Mouse (Mus musculus) stomach, embryonic 16.5 days (tissue): ENCODE results near the gene Ptpn4. TPM values are rescaled to one million over a fixed set of nuclear protein-coding genes. Genes with fewer than 3 reads are reported as not detected.

ENCODE experiments used
- ATAC-seq: fragments of 200-750 bp; cut with Nextera tagmentation; 2 replicates; pipeline ENCODE4 v1.8.0; 2017; ENCODE audit warnings: moderate number of reproducible peaks, moderate TSS enrichment; ENCODE audit not compliant: insufficient read depth, low FRiP score
- H3K27ac ChIP-seq: fragments of 300-500 bp; sonication (generic); 2 replicates; pipeline ENCODE4 v1.5.1; 2014; ENCODE audit warnings: low read length
- H3K27me3 ChIP-seq: fragments of 300-500 bp; sonication (generic); 2 replicates; pipeline ENCODE4 v1.6.1; 2014; ENCODE audit warnings: low read length, control low read depth, mixed read lengths; ENCODE audit not compliant: control insufficient read depth, insufficient read depth
- H3K36me3 ChIP-seq: fragments of 300-500 bp; sonication (generic); 2 replicates; pipeline ENCODE4 v1.6.1; 2014; ENCODE audit warnings: low read length; ENCODE audit not compliant: control insufficient read depth, insufficient read depth
- H3K4me1 ChIP-seq: fragments of 300-500 bp; sonication (generic); 2 replicates; pipeline ENCODE4 v1.6.1; 2014; ENCODE audit warnings: low read length, control low read depth, mixed read lengths; ENCODE audit not compliant: control insufficient read depth, insufficient read depth
- H3K4me2 ChIP-seq: fragments of 300-500 bp; sonication (generic); 2 replicates; pipeline ENCODE4 v1.6.1; 2014; ENCODE audit warnings: low read depth, low read length, mixed read lengths
- H3K4me3 ChIP-seq: fragments of 300-500 bp; sonication (generic); replicated peaks from 2 replicates; pipeline ENCODE4 v1.5.1; 2014; ENCODE audit warnings: mild to moderate bottlenecking, low read length
- H3K9ac ChIP-seq: fragments of 300-500 bp; sonication (generic); 2 replicates; pipeline ENCODE4 v1.6.1; 2014; ENCODE audit warnings: low read length
- H3K9me3 ChIP-seq: fragments of 300-500 bp; sonication (generic); replicated peaks from 2 replicates; pipeline ENCODE4 v1.6.1; 2016; ENCODE audit warnings: low read length, control low read depth; ENCODE audit not compliant: control insufficient read depth
- WGBS: fragments of 180-500 bp; shearing (Covaris S2); extraction: QIAGEN DNeasy Blood & Tissue Kit; methylation state at CpG from one replicate; pipeline ENCODE4 v1.1.7; 2014; 5-methylcytosine and 5-hydroxymethylcytosine counted together
- polyA plus RNA-seq: library from polyadenylated mRNA; unstranded; fragments of >200 nt; fragmentation: Nextera tagmentation; extraction: Ambion mirVana; gene quantifications from 2 replicates; pipeline ENCODE4 v1.2.1, GENCODE M21; 2015

Ptpn4 gene
- polyA plus RNA-seq, 1 experiment from 2014 or later = 3.8 TPM

GRCm38 (mm10) chr1:119775915-119776314, 61.5 kb downstream of the Ptpn4 start:
- Histone ChIP-seq H3K36me3 (0 out of 2 replicates have a peak, but pooled peaks cover under 1% of the 10 kb centered on the region), H3K4me3 (no peak overlapping the region), H3K27ac (no peak overlapping the region), H3K4me2 (no peak overlapping the region), H3K27me3 (no peaks in the 10 kb centered on the region), H3K4me1 (no peaks in the 10 kb centered on the region), H3K9ac (no peak overlapping the region), H3K9me3 (no peaks in the 10 kb centered on the region)
- WGBS = 71% methylated on average over 2 of the region's 2 CpGs
- no peak for ATAC-seq

GRCm38 (mm10) chr1:119735692-119736091, 101.7 kb downstream of the Ptpn4 start:
- Histone ChIP-seq H3K4me2 (no peak overlapping the region), H3K27ac (no peak overlapping the region), H3K9me3 (peaks cover 6% of the 10 kb centered on the region; the same call in 1 of the 2 replicates), H3K4me1 (no peaks in the 10 kb centered on the region), H3K27me3 (no peaks in the 10 kb centered on the region), H3K4me3 (no peak overlapping the region), H3K9ac (no peak overlapping the region), H3K36me3 (peaks cover 12% of the 10 kb centered on the region)
- ATAC-seq = no peak

GRCm38 (mm10) chr1:119734801-119735200, 102.6 kb downstream of the Ptpn4 start:
- Histone ChIP-seq H3K9me3 (peaks cover 1% of the 10 kb centered on the region; the same call in 1 of the 2 replicates), H3K27ac (no peak overlapping the region), H3K9ac (no peak overlapping the region), H3K4me1 (no peaks in the 10 kb centered on the region), H3K27me3 (no peaks in the 10 kb centered on the region), H3K4me3 (no peak overlapping the region), H3K4me2 (no peak overlapping the region), H3K36me3 (peaks cover 3% of the 10 kb centered on the region)
- no peak for ATAC-seq
- WGBS = 89% methylated on average over 1 of the region's 1 CpGs

GRCm38 (mm10) chr1:119731166-119731565, 106.2 kb downstream of the Ptpn4 start:
- no peak overlapping the region for H3K4me3 ChIP-seq
- H3K4me1 ChIP-seq = no peaks in the 10 kb centered on the region
- H3K27me3 ChIP-seq = no peaks in the 10 kb centered on the region
- no peaks in the 10 kb centered on the region for H3K36me3 ChIP-seq
- no peak overlapping the region for H3K9ac ChIP-seq
- 84% methylated on average over 2 of the region's 2 CpGs for WGBS
- H3K9me3 ChIP-seq = no peaks in the 10 kb centered on the region
- no peak for ATAC-seq
- H3K27ac ChIP-seq = no peak overlapping the region
- no peak overlapping the region for H3K4me2 ChIP-seq

GRCm38 (mm10) chr1:119713017-119713416, 124.4 kb downstream of the Ptpn4 start:
- ATAC-seq = no peak
- no peak overlapping the region for H3K4me2 ChIP-seq
- H3K36me3 ChIP-seq = no peaks in the 10 kb centered on the region
- no peak overlapping the region for H3K27ac ChIP-seq
- WGBS = 80% methylated on average over 2 of the region's 2 CpGs
- no peak overlapping the region for H3K9ac ChIP-seq
- no peaks in the 10 kb centered on the region for H3K9me3 ChIP-seq
- H3K4me1 ChIP-seq = no peaks in the 10 kb centered on the region
- no peak overlapping the region for H3K4me3 ChIP-seq
- H3K27me3 ChIP-seq = no peaks in the 10 kb centered on the region

- Histone ChIP-seq H3K27ac (no peak overlapping the region), H3K9me3 (no peaks in the 10 kb centered on the region), H3K36me3 (no peaks in the 10 kb centered on the region), H3K4me2 (no peak overlapping the region), H3K9ac (no peak overlapping the region), H3K4me3 (no peak overlapping the region), H3K27me3 (no peaks in the 10 kb centered on the region), H3K4me1 (no peaks in the 10 kb centered on the region)
- ATAC-seq = no peak
- 87% methylated on average over 4 of the region's 4 CpGs for whole genome bisulfite sequencing
Measured at GRCm38 (mm10) chr1:119706471-119707217, 130.8 kb downstream of the Ptpn4 start.

- Histone ChIP-seq H3K4me1 (no peaks in the 10 kb centered on the region), H3K9ac (no peak overlapping the region), H3K4me3 (no peak overlapping the region), H3K27me3 (no peaks in the 10 kb centered on the region), H3K27ac (no peak overlapping the region), H3K4me2 (no peak overlapping the region), H3K9me3 (no peaks in the 10 kb centered on the region), H3K36me3 (peaks cover 4% of the 10 kb centered on the region; the same call in 1 of the 2 replicates)
- 96% methylated on average over 1 of the region's 1 CpGs for WGBS
- ATAC-seq = no peak
Measured at GRCm38 (mm10) chr1:119696860-119697259, 140.6 kb downstream of the Ptpn4 start.

GRCm38 (mm10) chr1:119685773-119686558, 151.4 kb downstream of the Ptpn4 start:
- peaks cover 6% of the 10 kb centered on the region; the same call in 1 of the 2 replicates for H3K36me3 ChIP-seq
- no peak overlapping the region for H3K4me3 ChIP-seq
- H3K27ac ChIP-seq = no peak overlapping the region
- no peak overlapping the region for H3K4me2 ChIP-seq
- no peaks in the 10 kb centered on the region for H3K4me1 ChIP-seq
- H3K27me3 ChIP-seq = no peaks in the 10 kb centered on the region
- 88% methylated on average over 3 of the region's 3 CpGs for WGBS
- no peaks in the 10 kb centered on the region for H3K9me3 ChIP-seq
- ATAC-seq = no peak
- H3K9ac ChIP-seq = no peak overlapping the region

- no peak overlapping the region for H3K27ac ChIP-seq
- 83% methylated on average over 2 of the region's 2 CpGs for WGBS
- no peak overlapping the region for H3K4me3 ChIP-seq
- no peaks in the 10 kb centered on the region for H3K9me3 ChIP-seq
- no peak for ATAC-seq
- no peaks in the 10 kb centered on the region for H3K4me1 ChIP-seq
- H3K36me3 ChIP-seq = peaks cover 9% of the 10 kb centered on the region; the same call in 1 of the 2 replicates
- no peak overlapping the region for H3K4me2 ChIP-seq
- H3K27me3 ChIP-seq = no peaks in the 10 kb centered on the region
- no peak overlapping the region for H3K9ac ChIP-seq
Measured at GRCm38 (mm10) chr1:119681663-119682213, 155.7 kb downstream of the Ptpn4 start.
